Mouse (Mus musculus) intestine, embryonic 14.5 days (tissue): ENCODE results near the gene Casq1. TPM values are rescaled to one million over a fixed set of nuclear protein-coding genes. Genes with fewer than 3 reads are reported as not detected.

Experiments used
- ATAC-seq: fragments of 200-750 bp; cut with Nextera tagmentation; replicated peaks from 2 replicates; pipeline ENCODE4 v1.8.0; 2017; ENCODE audit warnings: low read depth, moderate number of reproducible peaks, moderate TSS enrichment, moderate library complexity; ENCODE audit not compliant: low FRiP score, low TSS enrichment
- DNase-seq: peaks from one replicate; pipeline ENCODE4 v3.0.0-alpha.2; 2018; ENCODE audit warnings: low spot score
- H3K27ac ChIP-seq: fragments of 300-500 bp; sonication (generic); 2 replicates; pipeline ENCODE4 v1.5.1; 2014; ENCODE audit warnings: low read depth, mild to moderate bottlenecking, control low read depth
- H3K27me3 ChIP-seq: fragments of 300-500 bp; sonication (generic); replicated peaks from 2 replicates; pipeline ENCODE4 v1.6.1; 2014; ENCODE audit warnings: low read length, control low read depth; ENCODE audit not compliant: control insufficient read depth, insufficient read depth
- H3K36me3 ChIP-seq: fragments of 300-500 bp; sonication (generic); 2 replicates; pipeline ENCODE4 v1.6.1; 2014; ENCODE audit warnings: low read length, control low read depth; ENCODE audit not compliant: control insufficient read depth, insufficient read depth
- H3K4me1 ChIP-seq: fragments of 300-500 bp; sonication (generic); replicated peaks from 2 replicates; pipeline ENCODE4 v1.6.1; 2014; ENCODE audit warnings: low read length, control low read depth, mixed read lengths; ENCODE audit not compliant: control insufficient read depth, insufficient read depth
- H3K4me2 ChIP-seq: fragments of 300-500 bp; sonication (generic); 2 replicates; pipeline ENCODE4 v1.6.1; 2014; ENCODE audit warnings: low read length
- H3K4me3 ChIP-seq: fragments of 300-500 bp; sonication (generic); 2 replicates; pipeline ENCODE4 v1.5.1; 2014; ENCODE audit warnings: low read depth, low read length, control low read depth, mixed read lengths
- H3K9ac ChIP-seq: fragments of 300-500 bp; sonication (generic); 2 replicates; pipeline ENCODE4 v1.6.1; 2014; ENCODE audit warnings: mild to moderate bottlenecking, low read length
- H3K9me3 ChIP-seq: fragments of 300-500 bp; sonication (generic); 2 replicates; pipeline ENCODE4 v1.6.1; 2016; ENCODE audit warnings: low read length, control low read depth; ENCODE audit not compliant: control insufficient read depth
- WGBS: fragments of 180-500 bp; shearing (Covaris S2); extraction: QIAGEN DNeasy Blood & Tissue Kit; methylation state at CpG from one replicate; pipeline ENCODE4 v1.1.7; 2014; 5-methylcytosine and 5-hydroxymethylcytosine counted together
- polyA plus RNA-seq: library from polyadenylated mRNA; unstranded; fragments of >200 nt; fragmentation: Nextera tagmentation; extraction: Ambion mirVana; gene quantifications from 2 replicates; pipeline ENCODE4 v1.2.1, GENCODE M21; 2014

The Casq1 gene
- polyA plus RNA-seq, 1 experiment from 2014 or later = 20.4 TPM

DNA sequence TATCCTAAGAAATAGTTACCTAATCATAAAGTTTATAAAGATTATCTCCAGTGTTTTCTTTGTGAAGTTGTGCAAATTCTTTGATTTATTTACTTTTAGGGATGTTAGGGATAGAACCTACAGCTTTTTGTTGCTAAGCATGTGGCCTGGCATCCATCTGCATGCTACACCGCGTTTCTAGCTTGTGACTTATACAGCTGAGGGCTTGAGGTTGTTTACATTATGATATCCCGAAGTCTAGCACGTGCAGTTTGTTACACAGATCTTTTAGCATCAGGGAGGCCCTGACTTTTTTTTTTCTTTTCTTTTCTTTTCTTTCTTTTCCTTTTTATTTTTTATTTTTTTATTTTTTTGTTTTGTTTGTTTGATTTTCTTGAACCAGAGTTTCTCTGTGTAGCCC, 59.7 kb downstream of the Casq1 start:
- WGBS = 16% methylated on average over 4 of the region's 4 CpGs
- Histone ChIP-seq H3K9me3 (no peaks in the 10 kb centered on the region), H3K4me3 (no peak overlapping the region), H3K9ac (no peak overlapping the region), H3K4me1 (peaks cover 3% of the 10 kb centered on the region), H3K36me3 (peaks cover 22% of the 10 kb centered on the region), H3K4me2 (0 out of 2 replicates have a peak overlapping the region, but pooled peaks have one; percentile 7), H3K27ac (no peak overlapping the region), H3K27me3 (no peaks in the 10 kb centered on the region)
- DNase-seq (no peak), ATAC-seq (no peak)

Other genes with a start within 250 kb of the Casq1 start
- 13.9 and 15.4 TPM in 2 replicates for gene Vangl2, start 191.4 kb downstream of the Casq1 start, polyA plus RNA-seq
- not detected in 2 replicates for gene Nhlh1, start 162.3 kb downstream of the Casq1 start, polyA plus RNA-seq
- gene Copa, start 137.3 kb downstream of the Casq1 start, polyA plus RNA-seq = 182 and 183 TPM in 2 replicates
- gene Ncstn, start 137.1 kb downstream of the Casq1 start, polyA plus RNA-seq = 140 TPM in 2 replicates
- 140 TPM in 2 replicates for gene Pex19, start 93.1 kb downstream of the Casq1 start, polyA plus RNA-seq
- gene Dcaf8, start 71.8 kb downstream of the Casq1 start, polyA plus RNA-seq = 102 and 114 TPM in 2 replicates
- gene Pea15a, start 13.1 kb downstream of the Casq1 start, polyA plus RNA-seq = 87.4 and 93.1 TPM in 2 replicates
- gene Atp1a4, start 38.5 kb upstream of the Casq1 start, polyA plus RNA-seq = not detected in 2 replicates
- 47.6 and 48.5 TPM in 2 replicates for gene Igsf8, start 41.8 kb upstream of the Casq1 start, polyA plus RNA-seq
- 1.6 and 1.7 TPM in 2 replicates for gene Atp1a2, start 78.2 kb upstream of the Casq1 start, polyA plus RNA-seq
- gene Kcnj9, start 109.5 kb upstream of the Casq1 start, polyA plus RNA-seq = 0.04 TPM in 1 of 2 replicates, not detected in the other
- gene Kcnj10, start 121.3 kb upstream of the Casq1 start, polyA plus RNA-seq = 0.07 and 0.09 TPM in 2 replicates
- gene Pigm, start 156.7 kb upstream of the Casq1 start, polyA plus RNA-seq = 8.7 TPM in 2 replicates